Mouse (Mus musculus): ENCODE results near the gene Prmt1.

DNA sequence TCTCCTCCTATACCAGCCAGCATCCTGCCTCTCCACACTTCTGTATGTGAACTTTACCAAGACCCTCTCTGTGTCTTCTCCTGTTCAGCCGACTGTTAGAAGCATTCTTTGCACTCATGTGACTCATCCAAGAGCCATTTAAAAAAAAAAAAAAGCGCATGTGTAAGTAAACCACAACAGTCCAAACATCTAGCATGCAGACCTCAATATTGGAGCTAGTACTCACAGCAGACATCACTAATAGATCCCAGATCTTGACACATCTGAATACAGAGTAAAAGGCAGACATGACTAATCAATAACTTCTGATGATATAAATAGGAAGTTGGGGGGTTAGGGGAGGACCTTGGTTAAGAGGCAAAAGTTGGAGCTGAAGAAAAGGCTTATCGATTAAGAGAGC is 49.3 kb upstream of the Prmt1 start:
- TF ChIP-seq EP300 (IDR thresholded peaks at IDR 0.05; ENCODE audit: low read depth) (no peak), CTCF (IDR thresholded peaks at IDR 0.05; ENCODE audit: low read depth) (no peak)

Data from liver, embryonic 14.5 days (tissue).